Mouse (Mus musculus) mesoderm, embryonic 11.5 days (tissue): ENCODE data around the gene Eprs.
A peak's percentile ranks its signal among the peaks of the same experiment; 100 is the strongest.

Experiments used
- DNase-seq: peaks from one replicate; pipeline ENCODE4 v3.0.0-alpha.2; 2012; ENCODE audit warnings: low read depth, low spot score

Gene Eprs

DNA sequence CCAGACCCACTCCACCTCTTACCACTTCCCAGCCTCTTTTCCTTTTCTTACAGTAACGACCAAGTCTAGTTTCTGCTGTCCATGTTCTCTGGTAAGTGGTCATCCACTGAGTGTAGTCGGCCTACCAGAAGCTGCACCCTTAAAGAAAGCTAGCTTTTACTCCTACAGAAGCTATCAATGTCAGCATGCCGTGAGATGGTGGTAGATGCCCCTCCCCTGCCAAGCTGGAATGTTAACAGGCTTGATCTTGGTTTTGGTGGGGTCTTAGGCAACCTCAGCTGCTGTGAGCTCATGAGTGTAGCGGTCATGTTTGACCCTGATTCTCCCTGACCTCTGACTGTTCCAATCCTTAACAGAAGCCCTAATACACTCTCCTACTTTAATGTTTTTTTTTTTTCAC lies 4.6 kb upstream of the Eprs start:
- no peak for DNase-seq

GRCm38 (mm10) chr1:185363526-185364182 lies 810 bp downstream of the Eprs start:
- peak; percentile 80 for DNase-seq

DNA sequence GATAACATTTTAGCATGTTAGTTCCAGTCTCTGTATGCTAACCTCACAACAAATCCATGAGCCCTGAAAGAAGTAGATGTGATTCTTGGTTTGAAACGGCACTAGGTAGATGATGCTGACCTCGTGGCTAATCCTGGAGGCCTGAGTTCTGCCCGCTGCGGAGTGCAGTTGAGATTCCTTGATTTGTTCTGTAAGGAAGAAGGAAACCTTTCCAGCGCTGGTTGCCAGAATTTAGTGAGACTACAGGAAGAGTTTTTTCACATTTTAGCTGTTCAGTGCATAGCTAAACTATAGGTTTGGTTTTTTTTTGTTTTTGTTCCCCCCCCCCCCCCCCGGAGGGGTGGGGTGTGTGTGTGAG lies 1.3 kb downstream of the Eprs start:
- no peak for DNase-seq

- no peak for DNase-seq
These were observed 4.5 kb downstream of the Eprs start for GRCm38 (mm10) chr1:185367383-185367782.

DNA sequence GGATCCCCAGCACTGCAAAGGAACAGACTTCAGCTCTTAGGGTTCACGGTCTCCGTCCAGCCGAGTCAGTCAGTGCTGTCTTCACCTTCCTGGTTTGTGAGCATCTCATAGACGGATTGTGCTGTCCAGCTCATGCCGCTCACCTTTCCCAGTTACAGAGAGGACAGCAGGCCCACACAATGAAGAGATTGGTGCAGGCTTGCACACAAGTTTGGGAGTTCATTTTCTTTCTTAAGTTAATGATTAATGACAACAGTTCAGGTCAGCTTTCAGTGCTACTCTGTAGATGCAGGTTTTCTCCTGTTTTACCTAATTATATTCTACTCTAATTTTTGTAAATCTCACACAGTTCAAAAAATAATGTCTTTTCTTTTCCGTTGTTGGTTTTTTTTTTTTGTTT lies 7.1 kb downstream of the Eprs start:
- no peak for DNase-seq

GRCm38 (mm10) chr1:185376390-185376789 lies 13.5 kb downstream of the Eprs start:
- no peak for DNase-seq

GRCm38 (mm10) chr1:185377429-185377828 lies 14.6 kb downstream of the Eprs start:
- DNase-seq, result no peak

DNA sequence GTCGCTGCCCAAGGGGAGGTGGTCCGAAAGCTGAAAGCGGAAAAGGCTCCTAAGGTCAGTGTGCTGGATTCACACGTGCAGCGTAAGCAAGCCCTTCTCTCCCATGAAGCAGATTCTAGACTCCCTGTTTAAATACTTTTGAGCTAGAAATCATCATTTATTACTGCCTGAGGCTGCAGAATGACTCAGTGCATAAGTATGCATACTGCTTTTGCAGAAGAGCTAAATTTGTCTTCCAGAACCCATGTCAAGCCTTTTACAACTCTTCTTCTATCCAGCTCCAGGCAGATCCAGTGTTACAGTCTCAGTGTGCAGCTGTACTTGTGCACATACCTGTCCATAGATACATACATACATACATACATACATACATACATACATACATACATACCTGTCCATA lies 38.8 kb downstream of the Eprs start:
- no peak for DNase-seq

GRCm38 (mm10) chr1:185404021-185404420 lies 41.2 kb downstream of the Eprs start:
- DNase-seq, result peak; percentile 35

GRCm38 (mm10) chr1:185405921-185406320 lies 43.1 kb downstream of the Eprs start:
- DNase-seq, result no peak

- peak; percentile 2 for DNase-seq
These were observed 47.0 kb downstream of the Eprs start for GRCm38 (mm10) chr1:185409831-185410230.

DNA sequence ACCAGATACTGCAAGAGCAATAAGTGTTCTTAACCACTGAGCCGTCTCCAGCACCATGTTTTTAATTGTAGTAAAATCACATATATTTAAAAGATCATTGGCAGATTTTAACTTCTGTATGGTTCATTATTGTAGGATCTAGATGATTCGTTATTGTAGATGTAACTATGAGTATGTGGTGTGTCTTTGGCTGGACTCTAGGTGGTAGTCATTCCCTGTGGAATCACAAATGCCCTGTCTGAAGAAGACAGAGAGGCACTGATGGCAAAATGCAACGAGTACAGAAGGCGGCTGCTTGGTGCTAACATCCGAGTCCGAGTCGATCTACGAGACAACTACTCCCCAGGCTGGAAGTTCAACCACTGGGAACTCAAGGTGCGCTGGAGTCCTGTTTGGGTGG lies 55.2 kb downstream of the Eprs start:
- DNase-seq, result no peak

- DNase-seq, result no peak
These were observed 57.0 kb downstream of the Eprs start for GRCm38 (mm10) chr1:185419805-185420204.

DNA sequence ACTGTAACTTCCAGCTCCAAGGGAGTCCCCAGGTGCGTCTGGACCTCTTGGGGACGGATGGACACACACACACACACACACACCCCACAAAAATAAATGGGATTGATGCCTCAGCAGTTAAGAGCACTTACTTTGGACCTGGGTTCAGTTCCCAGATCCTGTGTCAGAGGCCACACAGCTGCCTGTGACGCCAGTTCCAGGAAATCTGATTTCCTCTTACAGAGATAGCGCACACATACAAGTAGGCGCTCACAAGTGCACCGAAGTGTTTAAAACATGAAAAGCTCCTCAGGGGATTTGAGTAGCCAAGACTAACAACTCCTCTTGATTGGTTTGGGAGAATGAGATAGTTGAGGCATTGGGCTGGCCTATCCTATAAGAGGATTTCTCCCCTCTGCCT lies 57.9 kb downstream of the Eprs start:
- no peak for DNase-seq

DNA sequence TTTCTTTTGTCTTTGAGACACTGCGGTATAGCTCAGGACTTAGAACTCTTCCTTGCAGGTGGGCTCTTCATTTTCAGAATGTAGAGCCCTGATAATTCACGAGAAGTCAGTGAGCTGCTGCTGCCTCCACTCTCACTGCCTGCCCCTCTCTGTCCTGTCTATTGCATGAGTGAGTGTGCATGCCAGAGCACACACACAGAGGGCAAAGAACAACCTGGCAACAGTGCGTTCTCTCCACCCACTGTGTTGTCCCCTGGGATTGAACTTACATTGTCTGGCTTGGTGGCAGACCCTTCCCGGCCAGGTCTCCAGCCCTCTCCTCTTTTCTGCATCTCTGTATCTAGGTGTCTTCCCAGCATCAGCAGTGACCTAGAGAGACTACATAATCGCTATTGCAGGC lies 63.7 kb downstream of the Eprs start:
- no peak for DNase-seq

- DNase-seq, result no peak
These were observed 67.6 kb downstream of the Eprs start for GRCm38 (mm10) chr1:185430488-185430887.

GRCm38 (mm10) chr1:185431245-185431997 lies 68.6 kb downstream of the Eprs start:
- no peak for DNase-seq

DNA sequence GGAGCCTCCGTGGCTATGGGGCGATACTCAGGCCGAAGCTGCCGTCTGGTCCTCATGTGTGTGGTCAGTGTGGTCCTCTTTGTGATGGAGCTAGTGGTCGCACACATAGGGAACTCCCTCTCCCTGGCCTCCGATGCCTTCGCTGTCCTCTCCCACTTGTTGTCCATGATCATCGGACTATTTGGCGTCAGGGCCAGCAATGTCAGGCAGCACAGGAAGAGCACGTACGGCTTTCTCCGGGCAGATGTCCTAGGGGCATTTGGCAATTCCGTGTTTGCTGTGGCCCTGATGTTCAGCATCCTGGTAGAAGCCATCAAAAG lies 69.1 kb downstream of the Eprs start:
- no peak for DNase-seq

- no peak for DNase-seq
These were observed 70.3 kb downstream of the Eprs start for GRCm38 (mm10) chr1:185433112-185433511.

DNA sequence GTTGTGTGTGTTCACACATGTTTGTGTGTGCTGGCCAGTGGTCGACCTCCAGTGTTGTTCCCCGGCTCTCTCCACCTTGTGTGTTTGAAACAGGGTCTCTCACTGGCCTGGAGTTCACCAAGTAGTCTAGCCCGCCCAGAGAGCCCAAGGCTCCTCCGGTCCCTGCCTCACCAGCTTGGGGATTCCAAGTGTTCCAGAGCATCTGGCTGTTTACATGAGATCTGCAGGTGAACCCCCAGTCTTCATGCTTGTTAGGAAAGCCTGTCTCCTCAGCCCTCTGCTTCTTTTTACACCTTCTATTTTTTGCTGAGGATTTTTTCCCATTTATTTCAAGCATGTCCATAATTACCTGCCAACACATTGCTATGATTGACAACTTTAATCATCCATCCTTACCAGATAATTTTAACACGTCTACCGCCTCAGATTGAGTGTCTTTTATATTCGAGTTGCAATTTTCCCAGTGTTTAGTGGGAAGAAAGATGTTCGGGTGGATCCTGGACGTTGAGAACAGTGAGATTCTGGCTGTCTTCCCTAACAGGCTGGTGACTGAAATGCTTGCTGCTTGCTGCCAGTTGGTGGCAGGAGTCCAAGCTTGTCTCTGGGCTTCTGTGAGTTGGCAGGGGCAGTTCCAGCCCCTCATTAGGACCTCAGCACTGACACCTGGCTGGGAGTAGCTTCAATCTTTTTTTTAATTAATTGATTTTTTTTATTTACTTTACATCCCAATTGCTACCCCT lies 76.2 kb downstream of the Eprs start:
- DNase-seq, result no peak

GRCm38 (mm10) chr1:185441703-185442472 lies 79.0 kb downstream of the Eprs start:
- peak; percentile 9 for DNase-seq

DNA sequence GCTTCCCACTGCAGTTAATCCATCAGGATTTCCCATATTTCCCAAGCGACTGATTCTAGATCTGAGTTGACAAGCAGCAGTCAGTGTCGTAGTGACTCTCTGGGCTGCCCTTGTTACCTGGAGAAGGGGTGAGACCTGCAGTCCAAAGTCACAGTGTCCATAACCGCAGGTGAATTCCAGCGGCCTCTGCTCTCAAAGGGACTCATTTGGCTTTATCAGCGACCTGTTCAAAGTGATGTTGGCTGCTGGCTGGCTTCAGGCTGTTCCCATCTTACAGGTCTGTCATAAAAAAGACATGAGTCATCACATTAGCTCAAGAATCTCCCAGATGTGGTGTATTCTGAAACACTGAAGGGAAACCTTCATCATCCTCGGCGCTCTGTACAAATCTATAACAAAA lies 86.1 kb downstream of the Eprs start:
- no peak for DNase-seq
